Mouse (Mus musculus) heart, embryonic 12.5 days (tissue): Measurements from ENCODE around the gene Fgf4. TPM values are rescaled to one million over a fixed set of nuclear protein-coding genes. Genes with fewer than 3 reads are reported as not detected.
A peak's percentile ranks its signal among the peaks of the same experiment; 100 is the strongest.
"Not testable (repeated sequence)": the region's sequence is repeated elsewhere in the genome, so short reads cannot be mapped to it uniquely, and the experiment has no call there.

Experiments
- ATAC-seq: fragments of 200-750 bp; cut with Nextera tagmentation; 2 replicates; pipeline ENCODE4 v1.8.0; 2017; ENCODE audit warnings: moderate TSS enrichment, moderate library complexity; ENCODE audit not compliant: insufficient number of reproducible peaks, low FRiP score
- H3K27ac ChIP-seq: fragments of 300-500 bp; sonication (generic); 2 replicates; pipeline ENCODE4 v1.5.1; 2016; ENCODE audit warnings: mild to moderate bottlenecking, moderate library complexity; ENCODE audit not compliant: poor library complexity, severe bottlenecking
- H3K27me3 ChIP-seq: fragments of 300-500 bp; sonication (generic); replicated peaks from 2 replicates; pipeline ENCODE4 v1.6.1; 2016; ENCODE audit warnings: mild to moderate bottlenecking, moderate library complexity
- H3K36me3 ChIP-seq: fragments of 300-500 bp; sonication (generic); 2 replicates; pipeline ENCODE4 v1.6.1; 2016; ENCODE audit warnings: mild to moderate bottlenecking, moderate library complexity
- H3K4me1 ChIP-seq: fragments of 300-500 bp; sonication (generic); replicated peaks from 2 replicates; pipeline ENCODE4 v1.6.1; 2016; ENCODE audit warnings: mild to moderate bottlenecking
- H3K4me2 ChIP-seq: fragments of 300-500 bp; sonication (generic); 2 replicates; pipeline ENCODE4 v1.6.1; 2016; ENCODE audit warnings: mild to moderate bottlenecking, moderate library complexity
- H3K4me3 ChIP-seq: fragments of 300-500 bp; sonication (generic); 2 replicates; pipeline ENCODE4 v1.5.1; 2016; ENCODE audit warnings: mild to moderate bottlenecking
- H3K9ac ChIP-seq: fragments of 300-500 bp; sonication (generic); 2 replicates; pipeline ENCODE4 v1.6.1; 2016; ENCODE audit warnings: mild to moderate bottlenecking, moderate library complexity
- H3K9me3 ChIP-seq: fragments of 300-500 bp; sonication (generic); replicated peaks from 2 replicates; pipeline ENCODE4 v1.6.1; 2016; ENCODE audit warnings: mild to moderate bottlenecking, moderate library complexity
- WGBS: fragments of 180-500 bp; shearing (Covaris S2); methylation state at CpG from one replicate; pipeline ENCODE4 v1.1.7; 2016; 5-methylcytosine and 5-hydroxymethylcytosine counted together
- polyA plus RNA-seq: library from polyadenylated mRNA; unstranded; fragments of >200 nt; fragmentation: Nextera tagmentation; extraction: Ambion mirVana; gene quantifications from 2 replicates; pipeline ENCODE4 v1.2.1, GENCODE M21; 2016

The Fgf4 gene
- polyA plus RNA-seq, 1 experiment from 2014 or later, result not detected

- Histone ChIP-seq H3K9me3 (peaks cover 3% of the 10 kb centered on the region; the same call in 1 of the 2 replicates), H3K27ac (no peak overlapping the region), H3K4me3 (no peak overlapping the region), H3K27me3 (peaks cover 68% of the 10 kb centered on the region), H3K4me2 (no peak overlapping the region), H3K4me1 (peaks cover 29% of the 10 kb centered on the region), H3K36me3 (no peaks in the 10 kb centered on the region), H3K9ac (no peak overlapping the region)
- WGBS, result 59% methylated on average over 6 of the region's 6 CpGs
- no peak for ATAC-seq
These were observed 45.2 kb downstream of the Fgf4 start for GRCm38 (mm10) chr7:144892322-144892721.

DNA sequence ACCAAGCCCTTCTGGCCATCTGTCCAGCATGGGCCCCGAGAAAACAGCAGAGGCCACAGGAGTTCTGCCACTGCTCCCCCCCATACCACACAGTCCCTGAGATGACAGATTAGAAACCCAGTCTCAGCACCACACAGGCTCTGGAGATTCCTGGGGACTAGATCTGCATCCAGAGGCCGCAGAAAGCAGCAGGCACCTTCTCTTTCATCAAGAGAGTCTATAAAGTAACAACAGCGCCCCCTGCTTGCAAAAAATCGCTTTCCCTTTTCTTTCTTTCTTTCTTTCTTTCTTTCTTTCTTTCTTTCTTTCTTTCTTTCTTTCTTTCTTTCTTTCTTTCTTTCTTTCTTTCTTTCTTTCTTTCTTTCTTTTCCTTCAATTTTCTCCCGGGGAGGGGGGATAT is 47.0 kb downstream of the Fgf4 start:
- no peak overlapping the region for H3K9ac ChIP-seq
- H3K4me2 ChIP-seq, result no peak overlapping the region
- H3K4me3 ChIP-seq, result no peak overlapping the region
- H3K4me1 ChIP-seq, result peaks cover 22% of the 10 kb centered on the region
- H3K27me3 ChIP-seq, result peaks cover 69% of the 10 kb centered on the region
- WGBS, result 4% methylated on average over 5 of the region's 5 CpGs
- peaks cover 3% of the 10 kb centered on the region; the same call in 1 of the 2 replicates for H3K9me3 ChIP-seq
- ATAC-seq, result no peak
- no peak overlapping the region for H3K27ac ChIP-seq
- no peaks in the 10 kb centered on the region for H3K36me3 ChIP-seq

- no peak for ATAC-seq
- H3K36me3 ChIP-seq, result no peaks in the 10 kb centered on the region
- no peak overlapping the region for H3K9ac ChIP-seq
- H3K27me3 ChIP-seq, result peaks cover 69% of the 10 kb centered on the region
- 2% methylated on average over 4 of the region's 4 CpGs for WGBS
- H3K27ac ChIP-seq, result no peak overlapping the region
- H3K4me2 ChIP-seq, result peak overlapping the region; percentile 92
- H3K4me3 ChIP-seq, result no peak overlapping the region
- H3K9me3 ChIP-seq, result peaks cover 3% of the 10 kb centered on the region; the same call in 1 of the 2 replicates
- peaks cover 22% of the 10 kb centered on the region for H3K4me1 ChIP-seq
These were observed 47.5 kb downstream of the Fgf4 start for GRCm38 (mm10) chr7:144894706-144895105.

DNA sequence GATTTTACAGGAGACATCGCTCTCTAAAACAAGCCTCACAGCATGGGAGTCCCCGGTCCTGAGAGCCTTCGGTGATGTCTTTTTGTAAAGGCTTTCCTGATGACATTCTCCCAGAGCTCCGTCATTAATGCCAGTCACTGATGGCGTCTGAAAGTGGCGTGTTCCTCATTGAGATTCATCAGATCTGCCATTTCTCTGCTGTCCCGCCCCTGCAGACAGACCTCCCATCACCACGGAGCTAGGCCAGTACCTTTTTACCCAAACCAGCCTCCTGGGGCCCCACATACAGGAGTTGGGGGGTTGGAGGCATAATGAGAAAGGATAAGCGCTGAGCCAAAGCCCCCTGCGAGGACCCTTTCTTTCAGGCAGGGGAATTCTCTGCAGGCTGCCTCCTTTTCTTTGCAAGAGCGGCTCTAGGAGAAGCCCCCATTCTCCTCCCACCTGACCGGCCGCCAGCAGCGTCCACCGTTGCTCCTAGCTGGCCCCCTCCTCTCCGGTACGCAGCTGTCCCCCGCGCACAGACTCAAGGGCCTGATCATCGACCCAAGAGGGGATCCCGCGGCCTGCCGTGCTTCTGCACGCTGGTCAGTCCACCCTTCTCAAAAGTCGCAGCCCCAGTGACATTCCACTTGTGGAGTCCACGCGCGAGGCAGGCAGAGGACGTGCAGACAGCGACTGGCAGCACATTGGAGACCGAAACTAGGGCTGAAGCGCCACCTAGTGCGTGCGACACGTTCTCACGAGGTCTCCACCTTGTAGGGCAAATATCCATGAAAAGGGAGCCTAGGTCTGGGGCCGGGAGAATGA is 48.3 kb downstream of the Fgf4 start:
- Histone ChIP-seq H3K27ac (no peak overlapping the region), H3K4me1 (peaks cover 22% of the 10 kb centered on the region), H3K27me3 (peaks cover 69% of the 10 kb centered on the region), H3K9me3 (peaks cover 3% of the 10 kb centered on the region; the same call in 1 of the 2 replicates), H3K9ac (peak overlapping the region; percentile 63), H3K36me3 (no peaks in the 10 kb centered on the region), H3K4me2 (peak overlapping the region; percentile 92), H3K4me3 (peak overlapping the region; percentile 50)
- ATAC-seq, result peak; percentile 74
- under 1% methylated on average over 37 of the region's 37 CpGs for WGBS

DNA sequence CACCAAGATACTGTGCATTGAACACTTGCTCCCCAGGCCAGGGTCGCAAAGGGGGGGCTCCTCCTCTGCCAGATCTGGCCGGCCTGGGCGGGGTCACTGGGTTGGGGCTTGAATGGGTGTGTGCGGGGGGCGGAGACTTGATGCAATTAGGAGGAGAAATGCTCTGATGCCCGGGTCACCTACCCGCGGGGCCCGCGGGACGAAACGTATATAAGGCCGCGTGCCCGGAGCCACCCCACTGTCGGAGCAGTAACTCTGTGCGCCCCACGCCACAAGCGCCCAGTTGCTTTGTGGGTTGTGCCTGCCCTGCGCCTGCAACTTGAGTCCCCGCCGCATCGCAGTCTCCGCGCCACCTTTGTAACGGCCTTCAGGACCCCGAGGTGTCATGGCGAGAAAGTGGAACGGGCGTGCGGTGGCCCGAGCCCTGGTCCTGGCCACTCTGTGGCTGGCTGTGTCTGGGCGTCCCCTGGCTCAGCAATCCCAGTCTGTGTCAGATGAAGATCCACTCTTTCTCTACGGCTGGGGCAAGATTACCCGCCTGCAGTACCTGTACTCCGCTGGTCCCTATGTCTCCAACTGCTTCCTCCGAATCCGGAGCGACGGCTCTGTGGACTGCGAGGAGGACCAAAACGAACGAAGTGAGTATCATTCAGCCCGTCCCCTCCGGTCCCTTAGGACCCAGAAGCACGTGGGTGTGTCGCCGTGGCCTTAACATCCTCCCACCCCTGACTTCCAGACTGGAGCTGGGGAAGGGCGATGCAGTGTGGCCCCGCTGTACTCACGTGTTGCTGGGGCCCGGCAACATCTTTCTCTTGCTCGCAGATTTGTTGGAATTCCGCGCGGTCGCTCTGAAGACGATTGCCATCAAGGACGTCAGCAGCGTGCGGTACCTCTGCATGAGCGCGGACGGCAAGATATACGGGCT is 49.4 kb downstream of the Fgf4 start, which contains the start of gene Fgf15:
Gene Fgf15 (plus strand): TSS at position 238 of the 925 bp plus-strand sequence.
- under 1% methylated on average over 65 of the region's 65 CpGs for WGBS
- Histone ChIP-seq H3K4me2 (peak within 1 kb of the TSS; percentile 92), H3K9me3 (no peaks in the 10 kb centered on the region), H3K4me1 (peaks cover 22% of the 10 kb centered on the region), H3K27me3 (peaks cover 69% of the 10 kb centered on the region), H3K36me3 (no peaks in the 10 kb centered on the region), H3K9ac (peak within 1 kb of the TSS; percentile 63), H3K27ac (no peak within 1 kb of the TSS), H3K4me3 (peak within 1 kb of the TSS; percentile 50)
- ATAC-seq, result peak; percentile 60; the same call in 1 of the 2 replicates

- peaks cover 22% of the 10 kb centered on the region for H3K4me1 ChIP-seq
- H3K9ac ChIP-seq, result no peak overlapping the region
- no peak overlapping the region for H3K27ac ChIP-seq
- H3K9me3 ChIP-seq, result no peaks in the 10 kb centered on the region
- peaks cover 74% of the 10 kb centered on the region for H3K27me3 ChIP-seq
- H3K4me3 ChIP-seq, result no peak overlapping the region
- no peak overlapping the region for H3K4me2 ChIP-seq
- 44% methylated on average over 6 of the region's 6 CpGs for WGBS
- ATAC-seq, result no peak
- no peaks in the 10 kb centered on the region for H3K36me3 ChIP-seq
These were observed 51.3 kb downstream of the Fgf4 start for GRCm38 (mm10) chr7:144898506-144898905.

DNA sequence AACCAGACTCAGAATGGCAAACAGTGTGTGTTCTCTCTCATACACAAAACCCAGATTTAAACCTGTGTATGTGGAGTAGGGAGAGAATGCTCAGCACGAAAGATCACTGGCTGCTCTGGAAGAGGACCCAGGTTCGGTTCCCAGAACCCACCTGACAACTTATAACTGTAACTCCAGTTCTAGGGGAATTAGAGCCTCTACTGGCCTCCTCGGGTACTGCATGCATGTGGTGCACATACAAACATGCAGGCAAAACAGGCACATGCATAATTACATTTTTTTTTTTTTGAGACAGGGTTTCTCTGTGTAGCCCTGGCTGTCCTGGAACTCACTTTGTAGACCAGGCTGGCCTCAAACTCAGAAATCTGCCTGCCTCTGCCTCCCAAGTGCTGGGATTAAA is 58.3 kb downstream of the Fgf4 start:
- not testable (repeated sequence) for ATAC-seq, H3K9me3 ChIP-seq

GRCm38 (mm10) chr7:144906708-144907397 is 59.7 kb downstream of the Fgf4 start:
- Histone ChIP-seq H3K9ac (no peak overlapping the region), H3K4me2 (peak overlapping the region; percentile 55), H3K36me3 (no peaks in the 10 kb centered on the region), H3K4me1 (0 out of 2 replicates have a peak, but pooled peaks cover 3% of the 10 kb centered on the region), H3K9me3 (0 out of 2 replicates have a peak, but pooled peaks cover 3% of the 10 kb centered on the region), H3K27me3 (peaks cover 24% of the 10 kb centered on the region), H3K27ac (no peak overlapping the region), H3K4me3 (no peak overlapping the region)
- no peak for ATAC-seq
- 10% methylated on average over 28 of the region's 28 CpGs for WGBS

More for the DNA sequence above, 58.3 kb downstream of the Fgf4 start:
- WGBS, result 86% methylated on average over 3 of the region's 3 CpGs
- not testable (repeated sequence) for H3K4me2 ChIP-seq, H3K27ac ChIP-seq, H3K36me3 ChIP-seq, H3K4me1 ChIP-seq, H3K4me3 ChIP-seq, H3K9ac ChIP-seq
- peaks cover 26% of the 10 kb centered on the region for H3K27me3 ChIP-seq

GRCm38 (mm10) chr7:144907793-144908192 is 60.6 kb downstream of the Fgf4 start:
- H3K9me3 ChIP-seq, result 0 out of 2 replicates have a peak, but pooled peaks cover 3% of the 10 kb centered on the region
- H3K4me3 ChIP-seq, result no peak overlapping the region
- H3K4me2 ChIP-seq, result no peak overlapping the region
- WGBS, result 6% methylated on average over 8 of the region's 8 CpGs
- peaks cover 15% of the 10 kb centered on the region; the same call in 1 of the 2 replicates for H3K27me3 ChIP-seq
- no peak overlapping the region for H3K27ac ChIP-seq
- no peak for ATAC-seq
- no peak overlapping the region for H3K9ac ChIP-seq
- H3K4me1 ChIP-seq, result 0 out of 2 replicates have a peak, but pooled peaks cover 3% of the 10 kb centered on the region
- H3K36me3 ChIP-seq, result no peaks in the 10 kb centered on the region

DNA sequence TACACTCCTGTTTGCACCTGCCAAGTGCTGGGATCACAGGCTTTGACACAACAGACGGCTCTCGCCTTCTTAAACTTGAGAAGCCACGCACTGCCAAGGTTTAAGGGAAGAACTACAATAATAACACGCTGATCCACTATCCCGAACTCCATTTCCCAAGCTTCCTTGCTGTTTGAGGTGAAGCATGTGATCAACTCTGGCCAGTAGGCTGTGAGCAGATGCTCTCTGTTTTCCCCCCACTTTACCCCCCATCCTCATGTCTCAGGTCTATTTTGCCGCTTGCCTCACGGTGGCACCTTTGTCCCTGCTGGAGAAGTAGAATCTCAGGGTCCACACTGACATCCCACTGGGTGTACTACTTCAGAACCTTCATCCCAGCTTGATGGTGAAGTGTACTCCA is 61.5 kb downstream of the Fgf4 start:
- 31% methylated on average over 7 of the region's 7 CpGs for whole genome bisulfite sequencing
- ATAC-seq, result no peak
- Histone ChIP-seq H3K9me3 (0 out of 2 replicates have a peak, but pooled peaks cover 3% of the 10 kb centered on the region), H3K27ac (no peak overlapping the region), H3K4me1 (0 out of 2 replicates have a peak, but pooled peaks cover 3% of the 10 kb centered on the region), H3K4me2 (peak overlapping the region; percentile 28; the same call in 1 of the 2 replicates), H3K4me3 (no peak overlapping the region), H3K36me3 (no peaks in the 10 kb centered on the region), H3K9ac (no peak overlapping the region), H3K27me3 (peaks cover 11% of the 10 kb centered on the region; the same call in 1 of the 2 replicates)
